Mouse (Mus musculus) gonadal fat pad, adult 2 months (tissue): ENCODE results near the gene Gm42715. TPM values are rescaled to one million over a fixed set of nuclear protein-coding genes. Genes with fewer than 3 reads are reported as not detected.
A peak's percentile ranks its signal among the peaks of the same experiment; 100 is the strongest.
"Not testable (repeated sequence)": the region's sequence is repeated elsewhere in the genome, so short reads cannot be mapped to it uniquely, and the experiment has no call there.

Source experiments
- DNase-seq: peaks from one replicate; pipeline ENCODE4 v3.0.0-alpha.2; 2012; ENCODE audit warnings: low read depth
- polyA plus RNA-seq: library from polyadenylated mRNA; depleted of rRNA; stranded (reverse); fragments of >200 nt; gene quantifications from 2 replicates; pipeline ENCODE4 v1.2.3, GENCODE M21; 2012

Gene Gm42715
- polyA plus RNA-seq, 1 experiment = 8.9 TPM

DNA sequence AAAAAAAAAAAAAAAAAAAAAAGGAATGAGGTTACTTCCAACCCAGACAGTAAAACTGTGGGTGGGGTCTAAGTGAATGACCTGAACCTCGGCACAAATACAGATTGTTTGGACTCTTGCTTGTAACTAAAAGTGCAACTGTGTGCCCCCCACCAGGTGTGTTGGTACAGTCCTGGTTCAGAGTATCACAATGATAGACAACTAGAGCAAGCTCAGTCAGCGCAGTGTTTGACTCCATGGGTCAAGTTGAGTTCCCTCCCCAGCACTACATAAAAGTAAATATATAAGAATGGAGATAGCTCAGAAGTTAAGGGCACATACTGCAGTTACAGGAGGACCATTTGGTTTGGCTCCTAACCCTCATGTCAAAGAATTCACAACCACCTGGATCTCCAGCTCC is 22.0 kb upstream of the Gm42715 start:
- no peak for DNase-seq

- no peak for DNase-seq
Measured at GRCm38 (mm10) chr7:127498407-127498806, 21.0 kb upstream of the Gm42715 start.

DNA sequence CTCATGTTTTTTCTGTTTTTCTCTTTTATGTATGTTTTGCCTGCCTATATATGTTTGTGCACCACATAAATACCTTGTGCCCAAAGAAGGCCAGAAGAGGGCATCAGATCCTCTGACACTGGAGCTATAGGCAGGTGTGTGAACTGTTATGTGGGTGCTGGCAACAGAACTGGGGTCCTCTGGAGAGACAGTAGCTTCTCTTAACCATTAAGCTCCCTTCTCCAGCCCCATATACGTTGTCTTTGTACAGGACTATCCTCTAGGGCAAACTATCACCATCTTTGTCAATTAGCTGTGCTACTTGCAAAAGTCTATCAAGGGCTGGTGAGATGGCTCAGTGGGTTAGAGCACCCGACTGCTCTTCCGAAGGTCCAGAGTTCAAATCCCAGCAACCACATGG is 11.1 kb upstream of the Gm42715 start:
- no peak for DNase-seq

DNA sequence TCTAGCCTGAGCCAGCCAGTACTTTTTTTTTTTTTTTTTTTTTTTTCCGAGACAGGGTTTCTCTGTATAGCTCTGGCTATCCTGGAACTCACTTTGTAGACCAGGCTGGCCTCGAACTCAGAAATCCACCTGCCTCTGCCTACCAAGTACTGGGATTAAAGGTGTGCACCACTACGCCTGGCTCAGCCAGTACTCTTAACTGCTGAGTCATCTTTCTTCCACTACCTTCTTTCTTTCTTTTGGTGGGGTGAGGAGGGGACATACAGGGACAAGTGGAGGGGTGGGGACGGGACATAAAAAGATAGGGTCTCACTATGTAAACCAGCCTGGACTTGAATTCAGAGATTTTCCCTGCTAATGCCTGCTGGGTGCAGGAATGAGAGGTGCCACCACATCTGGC is 9.6 kb upstream of the Gm42715 start:
- not testable (repeated sequence) for DNase-seq

DNA sequence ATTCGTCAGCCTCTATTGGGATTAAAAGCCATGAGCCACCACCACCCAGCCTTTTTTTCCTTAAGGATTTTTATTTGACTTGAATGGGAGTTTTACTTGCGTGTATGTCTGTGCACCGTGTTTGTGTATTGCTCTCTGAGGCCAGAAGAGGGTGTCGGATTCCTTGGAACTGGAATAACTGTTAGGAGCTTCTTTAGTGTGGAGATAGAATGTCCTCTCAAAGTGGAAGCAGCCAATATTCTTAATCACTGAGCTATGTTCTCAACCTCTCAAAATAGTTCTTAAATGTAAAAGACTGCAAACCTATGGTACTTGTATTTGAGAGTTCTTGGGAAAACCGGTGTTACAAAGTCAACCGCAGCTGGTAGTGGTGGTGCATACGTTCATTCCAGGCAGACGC is 8.1 kb upstream of the Gm42715 start:
- no peak for DNase-seq

DNA sequence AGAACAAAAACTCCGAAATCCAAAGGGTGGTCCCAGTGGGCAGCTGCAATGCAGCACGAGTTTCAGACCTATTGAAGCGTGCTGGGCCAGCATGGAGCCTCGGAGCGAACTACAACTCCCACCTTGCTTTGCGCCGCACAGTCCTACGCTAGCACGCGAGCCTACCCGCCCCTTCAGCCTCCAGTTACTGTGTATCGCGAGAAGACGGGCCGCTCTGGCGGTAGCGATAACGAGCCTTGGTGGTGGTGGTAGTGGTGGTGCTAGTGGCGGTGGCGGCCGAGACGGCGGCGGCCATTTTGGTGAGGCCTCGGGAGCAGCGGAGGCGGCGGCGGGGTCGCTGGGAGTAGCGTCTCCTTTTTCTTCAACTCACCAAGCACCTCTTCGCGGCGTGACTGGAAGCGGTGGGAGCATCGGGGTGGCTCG is 7.6 kb upstream of the Gm42715 start, which contains the start of gene Srcap:
Gene Srcap (plus strand): TSS at position 176 of the 423 bp plus-strand sequence.
- DNase-seq = no peak

GRCm38 (mm10) chr7:127512231-127513015 is 7.0 kb upstream of the Gm42715 start:
- no peak for DNase-seq

GRCm38 (mm10) chr7:127513016-127513390 is 6.4 kb upstream of the Gm42715 start:
- no peak for DNase-seq

GRCm38 (mm10) chr7:127513781-127514180 is 5.6 kb upstream of the Gm42715 start:
- DNase-seq = no peak

- DNase-seq = no peak
Measured at GRCm38 (mm10) chr7:127515846-127516245, 3.5 kb upstream of the Gm42715 start.

DNA sequence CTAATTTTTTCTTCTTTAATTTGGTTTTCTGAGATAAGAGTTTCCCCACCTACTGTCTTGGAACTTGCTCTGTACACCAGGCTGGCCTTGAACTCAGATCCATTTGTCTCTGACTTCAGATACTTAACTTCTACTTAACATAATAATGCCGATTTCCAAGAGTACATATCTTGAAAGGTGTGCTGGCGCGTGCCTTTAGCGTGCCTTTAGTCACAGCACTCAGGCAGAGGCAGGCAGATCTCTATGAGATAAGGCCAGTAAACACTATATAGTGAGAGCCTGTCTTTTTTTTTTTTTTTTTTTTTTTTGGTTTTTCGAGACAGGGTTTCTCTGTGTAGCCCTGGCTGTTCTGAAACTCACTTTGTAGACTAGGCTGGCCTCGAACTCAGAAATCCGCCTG is 3.0 kb upstream of the Gm42715 start:
- no peak for DNase-seq

- DNase-seq = no peak
Measured at GRCm38 (mm10) chr7:127541671-127542070, 22.3 kb downstream of the Gm42715 start.

DNA sequence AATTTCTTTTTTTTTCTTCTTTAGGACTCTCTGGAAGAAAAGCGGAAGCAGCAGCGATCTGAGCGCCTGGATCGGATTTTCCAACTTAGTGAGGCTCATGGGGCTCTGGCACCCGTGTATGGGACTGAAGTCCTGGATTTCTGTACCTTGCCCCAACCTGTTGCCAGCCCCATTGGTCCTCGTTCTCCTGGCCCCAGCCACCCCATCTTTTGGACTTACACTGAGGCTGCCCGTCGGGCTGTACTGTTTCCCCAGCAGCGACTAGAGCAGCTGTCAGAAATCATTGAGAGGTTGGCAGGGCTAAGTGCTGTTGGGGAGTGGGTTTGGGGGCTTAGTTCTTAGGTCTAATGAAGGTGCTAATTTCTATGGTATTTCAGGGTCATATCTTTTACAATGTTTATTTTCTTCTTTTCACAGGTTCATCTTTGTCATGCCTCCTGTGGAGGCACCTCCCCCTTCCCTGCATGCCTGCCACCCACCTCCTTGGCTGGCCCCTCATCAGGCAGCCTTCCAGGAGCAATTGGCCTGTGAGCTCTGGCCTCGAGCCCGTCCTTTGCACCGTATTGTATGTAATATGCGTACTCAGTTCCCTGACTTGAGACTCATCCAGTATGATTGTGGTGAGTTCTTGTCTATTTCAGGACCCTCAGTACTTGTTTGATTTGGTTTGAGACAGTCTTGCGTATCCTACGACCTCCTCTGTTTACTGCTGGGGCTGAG is 29.9 kb downstream of the Gm42715 start:
- DNase-seq = no peak

DNA sequence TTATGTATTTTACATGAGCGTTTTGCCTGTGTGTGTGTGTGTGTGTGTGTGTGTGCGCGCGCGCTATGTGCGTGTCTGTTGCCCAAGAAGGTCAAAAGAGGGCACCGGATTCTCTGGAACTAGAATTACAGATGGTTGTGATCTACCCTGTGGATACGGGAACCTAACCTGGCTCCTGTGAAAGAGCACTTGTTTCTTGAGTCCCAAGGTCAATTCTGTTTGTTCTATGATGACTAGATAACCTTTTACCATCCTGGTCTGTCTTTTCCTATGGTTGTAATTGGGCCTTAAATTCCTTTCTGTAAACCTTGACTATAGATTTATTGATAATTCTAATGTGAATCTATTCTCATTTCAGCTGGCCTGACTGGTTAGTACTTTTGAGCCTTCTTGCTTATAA is 32.2 kb downstream of the Gm42715 start:
- no peak for DNase-seq

- no peak for DNase-seq
Measured at GRCm38 (mm10) chr7:127560580-127560979, 41.2 kb downstream of the Gm42715 start.

DNA sequence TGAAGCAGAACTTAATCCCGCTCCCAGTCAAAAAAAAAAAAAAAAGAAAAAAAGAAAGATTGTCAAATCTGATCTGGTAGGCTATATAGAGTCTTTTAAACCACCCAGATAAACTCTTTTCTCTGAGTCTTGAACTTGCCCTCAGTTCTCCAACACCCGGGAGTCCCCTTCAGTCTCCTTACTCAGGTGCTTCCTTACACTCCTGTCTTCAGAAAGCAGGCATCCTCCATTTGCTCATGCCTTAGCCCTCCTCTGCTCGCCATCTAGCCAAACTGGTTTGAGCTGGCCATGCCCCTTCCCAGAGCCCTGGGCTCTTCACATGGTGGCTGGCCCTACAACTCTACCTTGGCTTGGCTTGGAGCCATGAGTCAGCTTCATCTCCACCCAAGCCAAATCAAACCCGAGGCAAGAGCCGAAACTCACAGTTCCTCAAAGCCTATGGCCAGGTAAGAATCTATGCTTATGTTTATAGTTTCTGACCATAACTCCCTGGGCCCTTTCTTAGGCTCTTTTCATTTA is 42.0 kb downstream of the Gm42715 start, which contains the start of gene Tmem265:
Gene Tmem265 (plus strand): TSS at position 51 of the 519 bp plus-strand sequence.
- no peak for DNase-seq

DNA sequence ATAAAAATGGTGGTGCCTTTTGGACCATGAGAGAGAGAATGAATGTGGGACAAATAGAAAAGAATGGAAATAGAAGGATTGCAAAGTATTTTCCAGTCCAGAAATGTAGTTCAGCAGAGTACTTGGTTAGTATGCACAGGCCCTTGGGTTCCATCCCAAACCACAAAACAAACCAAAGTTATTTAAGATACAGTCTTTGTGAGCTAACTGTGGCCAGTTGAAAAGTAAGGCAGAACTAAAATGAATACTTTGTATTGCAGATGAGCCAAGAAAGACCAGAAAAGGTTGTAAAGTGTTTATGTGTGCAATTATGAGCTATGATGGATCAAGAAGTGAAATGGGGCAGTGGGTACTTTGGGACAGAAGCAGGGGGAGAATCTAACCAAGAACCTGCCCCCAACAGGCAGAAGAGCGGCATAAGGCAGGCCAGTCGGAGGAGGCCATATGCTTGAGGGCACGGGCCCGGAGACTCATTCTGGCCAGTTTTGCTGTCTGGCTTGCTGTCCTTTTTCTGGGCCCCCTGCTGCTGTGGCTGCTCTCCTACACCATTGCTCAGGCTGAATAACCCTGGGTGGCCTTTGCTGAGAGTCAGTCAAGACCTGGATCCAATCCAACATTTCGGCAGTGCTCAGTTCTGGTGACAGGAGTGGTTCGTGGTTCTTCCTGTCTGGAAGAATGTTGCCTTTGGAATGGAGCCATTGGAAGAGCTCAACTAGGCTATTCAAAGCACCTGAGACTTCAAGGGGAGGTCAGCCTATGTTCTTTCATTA is 45.2 kb downstream of the Gm42715 start:
- peak; percentile 74 for DNase-seq

DNA sequence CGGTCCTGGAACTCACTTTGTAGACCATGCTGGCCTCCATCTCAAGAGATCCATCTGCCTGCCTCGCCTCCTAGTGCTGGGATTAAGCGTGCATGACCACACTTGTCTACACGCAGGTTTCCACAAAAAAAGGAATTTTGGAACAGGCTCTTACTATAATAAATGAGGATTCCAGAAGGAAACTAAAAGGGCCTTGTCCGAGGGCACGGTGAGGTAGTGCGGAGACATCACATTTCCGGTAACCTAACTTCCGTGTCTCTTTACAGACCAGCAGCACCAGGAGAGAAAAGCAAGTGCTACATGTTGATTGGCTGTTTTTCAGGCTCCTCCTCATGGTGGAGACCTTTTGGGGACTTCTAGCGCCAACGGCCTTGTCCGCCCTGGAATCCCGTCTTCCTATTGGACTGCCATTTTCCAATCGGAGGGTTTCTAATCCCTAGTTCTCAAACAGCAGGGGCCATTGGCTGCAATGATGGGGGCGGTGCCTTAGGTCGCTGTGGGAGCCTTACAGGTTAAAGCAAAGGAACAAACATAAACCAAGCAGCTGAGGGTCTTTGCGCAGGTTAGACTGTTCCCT is 53.6 kb downstream of the Gm42715 start, which contains the start of gene Phkg2:
Gene Phkg2 (plus strand): TSS at position 446 of the 577 bp plus-strand sequence.
- peak; percentile 95 for DNase-seq

DNA sequence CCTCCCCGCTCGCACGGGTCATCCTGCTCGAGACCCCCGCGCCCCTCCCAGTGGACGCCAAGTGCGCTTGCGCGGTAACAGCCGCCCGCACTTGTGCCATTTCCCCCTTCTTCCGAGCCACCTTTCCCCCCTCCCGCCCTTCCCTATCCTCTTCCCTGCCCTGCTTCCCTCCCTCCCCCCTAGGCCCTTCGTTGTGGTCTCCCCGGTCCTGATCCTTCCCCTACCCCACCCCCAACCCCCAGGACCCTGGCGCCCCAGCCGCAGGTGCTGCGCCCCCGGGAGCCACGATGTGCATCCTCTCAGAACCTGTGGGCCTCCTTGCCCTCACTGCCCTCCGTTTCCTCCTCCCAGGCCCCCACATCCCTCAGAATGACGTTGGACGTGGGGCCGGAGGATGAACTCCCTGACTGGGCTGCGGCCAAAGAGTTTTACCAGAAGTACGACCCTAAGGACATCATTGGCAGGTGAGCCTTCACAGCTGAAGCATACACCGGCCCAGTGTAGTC is 54.2 kb downstream of the Gm42715 start:
- DNase-seq = no peak

DNA sequence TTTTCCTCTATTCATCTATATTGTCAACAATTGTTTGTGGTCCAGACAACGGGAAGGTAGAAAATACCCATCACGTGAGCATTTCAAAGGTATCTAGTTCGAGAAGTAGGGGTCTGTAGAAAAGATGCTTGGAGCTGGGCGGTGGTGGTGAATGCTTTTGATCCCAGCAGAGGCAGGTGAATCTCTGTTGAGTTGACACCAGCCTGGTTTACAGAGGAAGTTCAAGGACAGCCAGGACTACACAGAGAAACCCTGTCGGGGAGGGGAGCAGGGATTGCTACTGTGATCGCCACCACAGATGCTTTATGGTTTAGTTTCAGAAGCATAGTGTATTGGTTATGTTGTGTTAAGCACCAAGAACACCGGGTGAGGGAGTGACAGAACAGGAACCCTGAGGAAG is 54.7 kb downstream of the Gm42715 start:
- no peak for DNase-seq

DNA sequence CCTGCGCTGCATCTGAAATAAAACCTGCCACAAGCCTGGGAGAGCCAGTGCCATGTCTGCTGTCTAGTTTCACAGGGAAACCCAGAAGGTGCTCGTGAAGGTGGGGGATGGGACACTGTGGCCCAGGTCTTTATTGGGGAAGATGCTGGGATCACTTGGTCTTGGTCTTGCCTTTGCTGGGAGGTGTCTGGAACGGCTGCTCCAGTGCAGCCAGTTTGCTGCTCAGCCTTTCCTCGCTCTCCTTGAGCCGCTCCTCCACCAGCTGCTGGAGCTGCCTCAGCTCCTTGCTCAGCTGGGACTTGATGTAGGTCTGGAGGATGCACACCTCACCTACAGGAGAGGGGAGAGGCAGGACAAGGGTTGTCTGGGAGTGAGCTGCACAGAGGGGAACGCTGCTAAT is 63.9 kb downstream of the Gm42715 start:
- no peak for DNase-seq
